Mouse (Mus musculus) kidney, embryonic 16.5 days (tissue): Measurements from ENCODE around the gene Ctbp1. TPM values are rescaled to one million over a fixed set of nuclear protein-coding genes. Genes with fewer than 3 reads are reported as not detected.

Source experiments
- ATAC-seq: fragments of 200-750 bp; cut with Nextera tagmentation; 2 replicates; pipeline ENCODE4 v1.8.0; 2017; ENCODE audit warnings: moderate TSS enrichment; ENCODE audit not compliant: low FRiP score, low TSS enrichment
- H3K27ac ChIP-seq: fragments of 300-500 bp; sonication (generic); 2 replicates; pipeline ENCODE4 v1.5.1; 2014; ENCODE audit warnings: low read length
- H3K27me3 ChIP-seq: fragments of 300-500 bp; sonication (generic); 2 replicates; pipeline ENCODE4 v1.6.1; 2014; ENCODE audit warnings: low read length, control low read depth, mixed read lengths; ENCODE audit not compliant: insufficient read depth
- H3K36me3 ChIP-seq: fragments of 300-500 bp; sonication (generic); 2 replicates; pipeline ENCODE4 v1.6.1; 2014; ENCODE audit warnings: low read length, control low read depth, mixed read lengths; ENCODE audit not compliant: insufficient read depth
- H3K4me1 ChIP-seq: fragments of 300-500 bp; sonication (generic); 2 replicates; pipeline ENCODE4 v1.6.1; 2014; ENCODE audit warnings: low read length, control low read depth, mixed read lengths; ENCODE audit not compliant: insufficient read depth
- H3K4me2 ChIP-seq: fragments of 300-500 bp; sonication (generic); replicated peaks from 2 replicates; pipeline ENCODE4 v1.6.1; 2014; ENCODE audit warnings: low read depth, low read length
- H3K4me3 ChIP-seq: fragments of 300-500 bp; sonication (generic); 2 replicates; pipeline ENCODE4 v1.5.1; 2014; ENCODE audit warnings: mild to moderate bottlenecking, low read length
- H3K9ac ChIP-seq: fragments of 300-500 bp; sonication (generic); replicated peaks from 2 replicates; pipeline ENCODE4 v1.6.1; 2014; ENCODE audit warnings: low read length
- H3K9me3 ChIP-seq: fragments of 300-500 bp; sonication (generic); 2 replicates; pipeline ENCODE4 v1.6.1; 2016; ENCODE audit warnings: low read length, control low read depth
- WGBS: fragments of 180-500 bp; shearing (Covaris S2); extraction: QIAGEN DNeasy Blood & Tissue Kit; methylation state at CpG from one replicate; pipeline ENCODE4 v1.1.7; 2014; 5-methylcytosine and 5-hydroxymethylcytosine counted together
- polyA plus RNA-seq: library from polyadenylated mRNA; unstranded; fragments of >200 nt; fragmentation: Nextera tagmentation; extraction: Ambion mirVana; gene quantifications from 2 replicates; pipeline ENCODE4 v1.2.1, GENCODE M21; 2015

Gene Ctbp1
- polyA plus RNA-seq, 1 experiment from 2014 or later, result 350 TPM

DNA sequence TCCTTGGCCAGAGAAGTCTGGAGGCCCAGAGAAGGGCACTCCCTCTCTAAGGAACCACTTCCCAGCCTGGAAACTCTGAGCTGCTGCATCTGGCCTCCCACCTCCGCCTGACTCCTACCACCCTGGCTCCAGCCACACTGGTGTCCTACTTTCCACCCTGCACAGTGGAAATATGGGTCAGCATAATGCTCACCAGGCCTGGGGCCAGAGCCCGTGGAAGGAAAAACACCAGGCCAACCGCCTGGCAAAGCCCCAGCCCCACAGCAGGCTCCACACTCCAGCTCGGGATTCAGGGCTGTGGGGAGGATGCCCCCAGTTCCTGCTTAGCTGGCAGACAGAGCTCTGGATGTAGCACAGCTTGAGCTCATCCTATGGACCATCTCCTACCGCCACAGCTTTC is 46.4 kb downstream of the Ctbp1 start:
- WGBS, result 60% methylated on average over 5 of the region's 5 CpGs
- Histone ChIP-seq H3K9ac (no peak overlapping the region), H3K36me3 (no peaks in the 10 kb centered on the region), H3K27me3 (no peaks in the 10 kb centered on the region), H3K4me2 (no peak overlapping the region), H3K9me3 (no peaks in the 10 kb centered on the region), H3K4me1 (peaks cover 26% of the 10 kb centered on the region), H3K27ac (peak overlapping the region; percentile 11; the same call in 1 of the 2 replicates), H3K4me3 (no peak overlapping the region)
- no peak for ATAC-seq

DNA sequence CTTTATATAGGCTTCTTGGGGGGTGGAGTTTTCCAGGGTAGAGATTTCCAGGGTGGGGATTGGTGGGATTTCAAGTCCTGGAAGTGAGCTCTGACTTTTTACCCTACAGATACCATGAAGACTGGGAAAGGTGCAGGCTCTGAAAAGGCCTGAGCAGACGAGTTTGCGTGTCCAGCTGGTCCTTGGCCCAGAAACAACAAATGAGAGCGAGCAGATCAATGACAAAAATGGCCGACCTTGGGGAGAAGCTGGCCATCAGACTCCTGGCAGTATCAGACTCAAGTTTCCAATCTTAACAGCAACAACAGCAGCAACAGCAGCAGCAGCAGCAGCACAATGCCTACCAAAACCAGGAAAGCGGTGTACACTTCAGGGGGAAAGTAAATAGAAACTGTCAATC is 49.1 kb downstream of the Ctbp1 start:
- H3K27me3 ChIP-seq, result no peaks in the 10 kb centered on the region
- no peak for ATAC-seq
- no peaks in the 10 kb centered on the region for H3K9me3 ChIP-seq
- H3K36me3 ChIP-seq, result no peaks in the 10 kb centered on the region
- H3K4me3 ChIP-seq, result no peak overlapping the region
- no peak overlapping the region for H3K9ac ChIP-seq
- H3K27ac ChIP-seq, result no peak overlapping the region
- H3K4me1 ChIP-seq, result peaks cover 42% of the 10 kb centered on the region
- 73% methylated on average over 5 of the region's 5 CpGs for WGBS
- H3K4me2 ChIP-seq, result no peak overlapping the region

DNA sequence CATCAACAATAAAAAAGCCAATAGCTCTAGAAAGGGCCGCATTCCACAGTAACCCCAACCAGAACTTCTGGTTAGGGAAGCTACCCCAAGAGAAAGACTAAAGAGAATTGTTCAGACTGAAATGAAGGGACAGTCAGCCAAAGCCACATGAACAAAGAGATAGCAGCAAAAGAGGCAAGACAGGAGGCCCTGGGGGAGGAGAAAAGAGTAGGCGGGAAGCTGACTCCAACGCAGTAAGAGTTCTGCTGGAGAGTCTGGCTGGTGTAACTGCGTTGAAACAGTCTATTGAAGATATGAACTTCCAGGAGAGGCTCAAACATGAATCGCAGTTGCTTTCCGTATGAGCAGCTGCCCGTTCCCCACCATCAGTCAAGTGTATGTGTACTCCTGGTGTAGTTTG is 50.3 kb downstream of the Ctbp1 start:
- H3K4me2 ChIP-seq, result no peak overlapping the region
- H3K4me1 ChIP-seq, result peaks cover 43% of the 10 kb centered on the region
- no peaks in the 10 kb centered on the region for H3K27me3 ChIP-seq
- no peaks in the 10 kb centered on the region for H3K36me3 ChIP-seq
- no peak overlapping the region for H3K9ac ChIP-seq
- no peak overlapping the region; the same call in 1 of the 2 replicates for H3K27ac ChIP-seq
- ATAC-seq, result no peak
- H3K9me3 ChIP-seq, result no peaks in the 10 kb centered on the region
- 70% methylated on average over 7 of the region's 7 CpGs for WGBS
- H3K4me3 ChIP-seq, result no peak overlapping the region

DNA sequence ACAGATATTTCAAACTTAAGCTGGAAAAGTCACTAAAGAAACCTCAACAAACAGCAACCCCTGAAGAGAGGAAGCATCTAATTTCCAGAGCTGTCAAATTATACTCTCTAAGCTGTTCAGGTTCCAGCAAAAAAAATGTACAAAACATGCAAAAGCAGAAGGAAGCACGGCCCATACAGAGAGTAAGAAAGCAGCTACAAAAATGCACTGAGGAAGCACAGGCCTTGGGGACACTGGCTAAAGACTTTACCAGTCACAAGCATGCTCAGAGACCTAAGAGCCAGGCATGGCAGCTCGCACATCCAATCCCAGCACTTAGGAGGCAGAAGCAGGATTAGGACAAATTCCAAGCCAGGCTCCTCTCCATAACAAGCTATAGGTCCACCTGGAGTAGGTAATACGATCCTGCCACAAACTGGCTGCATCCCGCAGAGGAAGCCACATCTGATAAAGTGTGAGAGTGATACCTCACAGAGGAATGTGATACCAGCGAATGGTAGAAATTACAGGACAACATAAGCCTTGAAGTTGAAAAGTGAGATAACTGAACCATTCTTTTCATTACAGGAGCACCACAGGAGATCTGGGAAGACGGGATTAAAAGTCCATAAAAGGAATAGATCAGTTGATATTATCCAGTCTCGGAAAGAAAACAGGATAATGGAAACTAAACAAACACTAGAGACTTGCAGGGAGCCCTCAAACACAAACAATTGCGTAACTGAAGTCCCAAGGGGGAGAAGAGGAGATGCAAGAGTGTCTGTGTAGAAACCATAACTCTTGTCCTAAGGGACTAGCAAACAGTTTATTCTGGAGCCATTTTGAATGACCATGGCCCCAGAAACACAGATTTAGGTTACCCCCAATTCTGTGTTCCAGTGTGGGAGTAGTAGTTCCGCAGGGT is 51.7 kb downstream of the Ctbp1 start:
- WGBS, result 37% methylated on average over 9 of the region's 9 CpGs

DNA sequence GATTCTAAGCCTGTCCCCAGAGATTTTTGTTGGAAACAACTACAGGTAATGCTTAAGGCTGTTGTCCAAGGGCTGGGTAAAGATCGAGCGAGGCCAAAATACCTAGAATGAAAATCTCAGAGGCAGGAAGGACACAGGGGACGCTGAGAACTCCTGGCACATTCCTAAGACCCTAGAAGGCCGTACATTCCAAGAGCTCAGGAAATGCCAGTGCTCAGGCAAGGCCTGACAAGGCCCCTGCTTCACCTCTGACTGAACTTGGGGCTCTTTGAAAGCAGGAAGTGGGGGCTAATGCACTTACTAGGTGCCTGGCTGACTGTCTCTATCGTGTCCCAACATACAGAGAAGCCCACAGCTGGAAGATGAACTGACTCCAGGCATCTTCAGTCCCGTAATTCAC is 52.4 kb downstream of the Ctbp1 start:
- H3K27me3 ChIP-seq, result no peaks in the 10 kb centered on the region
- H3K4me3 ChIP-seq, result no peak overlapping the region
- no peak overlapping the region for H3K4me2 ChIP-seq
- H3K9ac ChIP-seq, result no peak overlapping the region
- no peak for ATAC-seq
- no peaks in the 10 kb centered on the region for H3K36me3 ChIP-seq
- peak overlapping the region; percentile 52 for H3K27ac ChIP-seq
- no peaks in the 10 kb centered on the region for H3K9me3 ChIP-seq
- 48% methylated on average over 6 of the region's 6 CpGs for WGBS
- H3K4me1 ChIP-seq, result peaks cover 50% of the 10 kb centered on the region

More for the DNA sequence above, 51.7 kb downstream of the Ctbp1 start:
- Histone ChIP-seq H3K27me3 (no peaks in the 10 kb centered on the region), H3K4me2 (no peak overlapping the region), H3K9me3 (no peaks in the 10 kb centered on the region), H3K27ac (peak overlapping the region; percentile 52), H3K36me3 (no peaks in the 10 kb centered on the region), H3K9ac (no peak overlapping the region; the same call in 1 of the 2 replicates), H3K4me3 (no peak overlapping the region), H3K4me1 (peaks cover 45% of the 10 kb centered on the region)
- ATAC-seq, result no peak

DNA sequence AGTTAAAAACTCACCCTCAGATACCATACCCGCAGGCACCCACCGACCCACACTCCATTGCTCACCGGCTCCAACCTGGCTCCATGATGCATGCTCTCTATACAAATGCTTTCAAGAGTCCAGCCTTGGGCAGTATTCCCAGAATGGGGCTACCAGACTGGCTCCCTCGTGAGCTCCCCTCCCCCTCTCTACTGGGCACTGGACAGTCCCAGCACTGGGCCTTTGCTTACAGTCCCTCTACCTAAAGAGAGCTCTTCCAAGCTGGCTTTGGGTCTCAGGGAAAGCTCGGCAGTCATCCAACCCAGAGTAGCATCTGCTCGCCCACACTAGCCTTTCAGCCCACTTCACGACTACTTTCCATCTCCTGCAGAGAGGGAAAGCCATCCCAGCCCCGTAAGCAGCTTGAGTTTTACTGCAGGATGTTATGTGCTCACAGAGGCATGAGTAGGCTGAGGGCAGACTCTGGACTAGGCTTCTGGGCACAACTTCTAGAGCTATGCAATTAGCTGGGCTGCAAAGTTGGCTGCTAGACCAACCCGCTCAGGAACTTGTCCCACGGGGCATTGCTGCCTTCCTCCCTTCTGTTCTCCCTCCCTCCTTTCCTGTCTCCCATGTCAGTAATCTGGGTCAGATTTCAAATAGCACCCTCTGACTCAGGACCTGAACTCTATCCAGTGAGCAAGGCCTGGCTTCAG is 54.3 kb downstream of the Ctbp1 start:
- H3K9ac ChIP-seq, result no peak overlapping the region
- H3K27ac ChIP-seq, result no peak overlapping the region
- H3K4me3 ChIP-seq, result no peak overlapping the region
- no peaks in the 10 kb centered on the region for H3K27me3 ChIP-seq
- H3K4me1 ChIP-seq, result peaks cover 47% of the 10 kb centered on the region
- H3K36me3 ChIP-seq, result no peaks in the 10 kb centered on the region
- no peak; the same call in 1 of the 2 replicates for ATAC-seq
- no peak overlapping the region for H3K4me2 ChIP-seq
- 56% methylated on average over 10 of the region's 10 CpGs for WGBS
- no peaks in the 10 kb centered on the region for H3K9me3 ChIP-seq

DNA sequence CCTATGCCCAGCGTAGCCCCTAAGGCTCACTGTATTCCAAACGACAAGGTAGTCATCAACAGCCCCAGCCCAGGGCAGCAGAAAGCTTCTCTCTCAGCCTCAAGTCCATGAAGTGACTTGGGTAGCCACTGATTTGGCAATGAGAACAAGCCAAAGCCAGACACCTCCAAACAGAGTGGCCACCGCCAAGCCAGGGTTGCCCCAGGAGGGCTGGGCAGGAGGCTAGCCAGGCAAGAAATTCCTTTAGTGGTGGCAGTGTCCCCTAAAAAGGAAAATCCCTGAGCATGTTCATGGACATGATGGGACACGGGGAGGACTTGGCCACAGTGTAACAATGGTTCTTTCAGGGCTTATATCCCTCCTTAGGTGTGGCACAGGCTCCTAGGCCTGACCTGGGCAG is 55.0 kb downstream of the Ctbp1 start:
- Histone ChIP-seq H3K27me3 (no peaks in the 10 kb centered on the region), H3K4me1 (peaks cover 40% of the 10 kb centered on the region), H3K36me3 (no peaks in the 10 kb centered on the region), H3K9ac (no peak overlapping the region), H3K9me3 (no peaks in the 10 kb centered on the region), H3K4me3 (no peak overlapping the region), H3K27ac (no peak overlapping the region), H3K4me2 (no peak overlapping the region)
- 88% methylated on average over 4 of the region's 4 CpGs for WGBS
- ATAC-seq, result no peak

DNA sequence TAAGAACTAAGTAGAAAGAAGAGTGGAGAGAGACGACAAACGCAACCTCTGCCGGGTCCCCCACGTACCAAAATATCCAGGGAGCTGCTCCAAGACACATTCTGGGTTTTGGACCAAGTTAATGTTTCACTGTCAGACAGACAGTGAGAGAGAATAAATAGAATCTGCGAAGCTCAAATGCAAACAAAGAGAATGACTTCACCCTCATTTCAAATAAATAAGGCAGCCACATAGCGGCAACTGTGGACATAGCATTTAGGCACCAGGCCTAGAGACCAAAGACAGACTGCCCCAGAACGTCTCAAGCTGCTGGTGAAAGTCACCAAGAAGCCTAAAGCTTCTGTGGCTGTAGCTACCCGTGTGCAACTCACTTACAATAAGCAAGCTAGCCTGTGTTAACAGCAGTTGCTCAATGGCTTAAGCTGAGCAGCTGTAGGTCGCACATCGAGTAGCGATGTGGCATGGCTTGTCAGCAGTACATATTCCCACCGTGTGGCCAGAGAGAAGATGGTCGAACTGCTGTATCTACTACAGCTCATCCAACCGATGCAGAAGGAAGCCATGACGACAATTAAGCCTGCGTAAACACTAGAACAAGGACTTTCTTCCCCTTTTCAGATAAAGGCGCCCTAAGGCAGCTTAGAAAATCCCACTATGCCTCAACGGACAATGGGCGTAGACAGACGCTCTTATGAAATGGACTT is 55.9 kb downstream of the Ctbp1 start:
- Histone ChIP-seq H3K27ac (peak overlapping the region; percentile 2; the same call in 1 of the 2 replicates), H3K9me3 (no peaks in the 10 kb centered on the region), H3K27me3 (no peaks in the 10 kb centered on the region), H3K36me3 (no peaks in the 10 kb centered on the region), H3K4me2 (no peak overlapping the region), H3K9ac (no peak overlapping the region), H3K4me3 (no peak overlapping the region), H3K4me1 (peaks cover 33% of the 10 kb centered on the region)
- no peak for ATAC-seq
- WGBS, result 79% methylated on average over 20 of the region's 20 CpGs

DNA sequence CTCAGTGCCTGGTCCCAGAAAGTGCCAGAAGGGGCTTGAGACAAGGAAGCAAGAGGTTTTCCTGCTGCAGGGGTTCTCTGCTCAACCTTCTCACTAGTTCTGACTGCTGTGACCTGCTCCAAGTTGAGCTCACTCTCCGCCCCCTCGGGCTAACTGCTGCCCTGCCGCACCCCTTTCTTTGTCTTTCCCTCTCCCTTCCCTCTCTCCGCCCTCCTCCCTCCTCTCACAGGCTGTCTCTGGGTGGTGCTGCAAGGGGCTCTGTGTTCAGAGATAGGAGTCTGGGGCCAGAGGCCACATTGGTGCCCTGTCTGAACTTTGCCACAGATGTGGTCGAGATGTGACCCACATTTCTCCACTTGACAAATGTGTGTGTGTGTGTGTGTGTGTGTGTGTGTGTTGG is 56.7 kb downstream of the Ctbp1 start, which contains the start of gene Spon2:
Gene Spon2, minus strand, starts transcription at position 375 of the 400 bp plus-strand sequence.
- Histone ChIP-seq H3K36me3 (no peaks in the 10 kb centered on the region), H3K4me1 (peaks cover 25% of the 10 kb centered on the region), H3K27ac (peak within 1 kb of the TSS; percentile 2; the same call in 1 of the 2 replicates), H3K9me3 (no peaks in the 10 kb centered on the region), H3K4me3 (no peak within 1 kb of the TSS), H3K27me3 (no peaks in the 10 kb centered on the region), H3K4me2 (peak within 1 kb of the TSS; percentile 8; the same call in 1 of the 2 replicates), H3K9ac (0 out of 2 replicates have a peak within 1 kb of the TSS, but pooled peaks have one; percentile 33)
- 26% methylated on average over 5 of the region's 5 CpGs for WGBS
- no peak for ATAC-seq
